Comparison of ENCODE assay signal across 8 mouse cellular contexts in the genomic region with DNA sequence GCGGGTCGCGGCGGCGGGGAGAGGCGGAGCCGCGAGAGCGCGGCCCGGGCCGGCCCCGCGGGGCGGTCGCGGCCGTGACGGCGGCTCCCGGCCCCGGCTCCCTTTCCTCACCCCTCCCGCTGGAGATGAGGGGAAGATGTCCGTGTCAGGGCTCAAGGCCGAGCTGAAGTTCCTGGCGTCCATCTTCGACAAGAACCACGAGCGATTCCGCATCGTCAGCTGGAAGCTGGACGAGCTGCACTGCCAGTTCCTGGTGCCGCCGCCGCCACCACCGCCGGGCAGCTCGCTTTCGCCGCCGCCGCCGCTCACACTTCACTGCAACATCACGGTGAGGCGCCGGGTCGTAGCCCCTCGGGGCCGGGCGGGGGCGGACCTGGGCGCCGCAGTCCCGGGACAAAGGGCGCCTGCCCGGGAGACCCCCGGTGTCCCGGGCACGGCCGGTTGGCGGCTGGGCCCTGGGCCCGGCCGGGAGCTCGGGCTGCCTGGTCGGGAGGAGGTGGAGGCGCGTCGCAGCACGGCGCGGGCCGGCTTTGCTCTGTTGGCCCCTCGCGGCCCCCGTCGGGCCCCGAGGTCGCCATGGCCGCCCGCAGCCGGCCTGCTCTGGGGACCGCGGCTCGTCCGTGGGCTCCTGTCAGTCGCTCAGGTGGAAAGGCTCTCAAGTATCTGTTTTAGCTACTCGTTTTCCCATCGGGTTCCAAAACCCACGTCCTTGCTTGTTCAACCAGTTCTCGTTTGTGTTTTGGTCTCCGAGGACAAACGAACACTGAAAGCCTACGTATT. TPM values are rescaled to one million over a fixed set of nuclear protein-coding genes. Genes with fewer than 3 reads are reported as not detected.
DNase-seq lines count a peak whose midpoint lies in the region; ATAC-seq and TF ChIP-seq lines count a peak whose summit lies in the region.

No protein-coding gene starts in this region.

- no peak for TF ChIP-seq CTCF in G1E (IDR thresholded peaks at IDR 0.05; ENCODE audit: low read depth, low read length)

- peak; percentile 37; the same call in 1 of the 2 replicates for ATAC-seq in G1E (ENCODE audit: extremely low read depth, insufficient number of reproducible peaks, low FRiP score, poor library complexity, severe bottlenecking)
- ATAC-seq in forebrain, embryonic 14.5 days, result peak; percentile 78

- peak overlapping the region; percentile 88 for H3K4me2 ChIP-seq in forebrain, embryonic 14.5 days (ENCODE audit: low read length)

- H3K4me3 ChIP-seq in G1E (ENCODE audit: low read depth, low read length), result peak overlapping the region; percentile 81
- peak overlapping the region; percentile 85 for H3K4me3 ChIP-seq in forebrain, embryonic 14.5 days (ENCODE audit: low read depth, low read length)

- peak; percentile 57 for DNase-seq in G1E (ENCODE audit: low spot score)
- peak; percentile 50 for DNase-seq in c-Kit-positive CD71-positive TER-119-positive erythroid progenitor cells, embryonic 14.5 days (ENCODE audit: low spot score)
- DNase-seq in forebrain, embryonic 14.5 days (ENCODE audit: low spot score), result peak; percentile 50
- peak; percentile 57 for DNase-seq in heart, postnatal 4 days
- peak; percentile 17 to 38 for DNase-seq in layer of hippocampus, adult 8-10 months (ENCODE audit: low spot score in 2 of 2)
- peak; percentile 55 for DNase-seq in lung, postnatal 10 days
- DNase-seq in ovary, postnatal 14 days (ENCODE audit: low spot score), result peak; percentile 26
- DNase-seq in thymus, postnatal 0 days (ENCODE audit: low spot score), result peak; percentile 55

- H3K27ac ChIP-seq in forebrain, embryonic 14.5 days (ENCODE audit: low read depth, low read length), result peak overlapping the region; percentile 74

- whole genome bisulfite sequencing in forebrain, embryonic 14.5 days, result under 1% methylated on average over 85 of the region's 93 CpGs

- peak overlapping the region; percentile 88 for H3K9ac ChIP-seq in forebrain, embryonic 14.5 days (ENCODE audit: low read length)

- no peaks in the 10 kb centered on the region for H3K27me3 ChIP-seq in G1E (ENCODE audit: insufficient read depth, low read length)
- no peaks in the 10 kb centered on the region for H3K27me3 ChIP-seq in forebrain, embryonic 14.5 days (replicated peaks; ENCODE audit: control insufficient read depth, insufficient read depth, low read length)

- H3K36me3 ChIP-seq in G1E (replicated peaks), result peaks cover 23% of the 10 kb centered on the region
- no peaks in the 10 kb centered on the region; the same call in 1 of the 2 replicates for H3K36me3 ChIP-seq in forebrain, embryonic 14.5 days (ENCODE audit: control insufficient read depth, insufficient read depth, low read length)

- H3K9me3 ChIP-seq in G1E (replicated peaks), result no peaks in the 10 kb centered on the region
- no peaks in the 10 kb centered on the region for H3K9me3 ChIP-seq in forebrain, embryonic 14.5 days (replicated peaks; ENCODE audit: control insufficient read depth, low read length)

- H3K4me1 ChIP-seq in G1E (ENCODE audit: insufficient read depth, low read depth, low read length), result peaks cover 47% of the 10 kb centered on the region
- peaks cover 6% of the 10 kb centered on the region; the same call in 1 of the 2 replicates for H3K4me1 ChIP-seq in forebrain, embryonic 14.5 days (ENCODE audit: control insufficient read depth, insufficient read depth, low read length)

RNA-seq across cellular contexts. Expression of a gene that starts 1.0 kb away (rescaled TPM):
- total RNA-seq in G1E (2014; fragmentation: Nextera tagmentation) (74.3 and 86.9 TPM in 2 replicates), G1E (2017) (78.4 and 90.6 TPM in 2 replicates)
- 31.6 and 42.3 TPM in 2 replicates for polyA plus RNA-seq in G1E (2012)
- polyA plus RNA-seq in forebrain, embryonic 14.5 days (2014; fragmentation: Nextera tagmentation; extraction: Ambion mirVana), result 24.3 and 32.0 TPM in 2 replicates
- 10 to 100 TPM; 29.2 to 31.4 TPM for total RNA-seq in heart, postnatal 4 days (2021)
- 10 to 100 TPM; 61.2 to 77.8 (median 65.9) TPM for total RNA-seq in layer of hippocampus, adult 8-10 months (2022)
- polyA plus RNA-seq in thymus, postnatal 0 days (2015; fragmentation: Nextera tagmentation; extraction: Ambion mirVana), result 23.9 and 24.0 TPM in 2 replicates

RNA-seq across cellular contexts. Expression of a gene that starts 59.0 kb away (rescaled TPM):
- total RNA-seq in G1E (2014; fragmentation: Nextera tagmentation), result 70.2 and 88.0 TPM in 2 replicates
- 57.0 and 60.0 TPM in 2 replicates for total RNA-seq in G1E (2017)
- polyA plus RNA-seq in G1E (2012), result 12.0 and 14.5 TPM in 2 replicates
- polyA plus RNA-seq in forebrain, embryonic 14.5 days (2014; fragmentation: Nextera tagmentation; extraction: Ambion mirVana), result 73.0 and 83.6 TPM in 2 replicates
- total RNA-seq in heart, postnatal 4 days (2021), result 10 to 100 TPM; 33.7 to 33.8 TPM
- 10 to 100 TPM; 34.8 to 36.1 (median 35.6) TPM for total RNA-seq in layer of hippocampus, adult 8-10 months (2022)
- polyA plus RNA-seq in thymus, postnatal 0 days (2015; fragmentation: Nextera tagmentation; extraction: Ambion mirVana), result 28.5 and 36.9 TPM in 2 replicates

Comparison
In these comparisons a context has a peak if more than half of its experiments do, and no peak if none do; other contexts are left out.
1. Peak in every context shown above with its lines: DNase-seq, ATAC-seq, H3K4me3 ChIP-seq and H3K27ac ChIP-seq.